Mouse (Mus musculus) cerebellum, adult 2 months (tissue): ENCODE measurements around the gene Stk39. TPM values are rescaled to one million over a fixed set of nuclear protein-coding genes. Genes with fewer than 3 reads are reported as not detected.

Experiments used
- DNase-seq, 2 experiments: peaks; one replicate each; pipeline ENCODE4 v3.0.0; 2021
- H3K27ac ChIP-seq: fragments of 200-500 bp; 2 replicates; pipeline ENCODE4 v1.5.1; 2012; ENCODE audit warnings: low read length, control low read depth, inconsistent platforms; ENCODE audit not compliant: insufficient read depth
- H3K27me3 ChIP-seq: fragments of 200-500 bp; 2 replicates; pipeline ENCODE4 v1.6.1; 2012; ENCODE audit warnings: inconsistent platforms, mild to moderate bottlenecking, low read length, moderate library complexity; ENCODE audit not compliant: control insufficient read depth, insufficient read depth
- H3K4me1 ChIP-seq: fragments of 200-500 bp; 2 replicates; pipeline ENCODE4 v1.6.1; 2011; ENCODE audit warnings: low read length; ENCODE audit not compliant: control insufficient read depth, insufficient read depth
- H3K4me3 ChIP-seq: fragments of 200-500 bp; replicated peaks from 2 replicates; pipeline ENCODE3; 2011; ENCODE audit warnings: mild to moderate bottlenecking, low read depth, low read length, control low read depth; ENCODE audit not compliant: insufficient read depth
- CTCF ChIP-seq: fragments of 200-500 bp; IDR thresholded peaks from 2 replicates; pipeline ENCODE4 v1.5.1; 2011; ENCODE audit warnings: low read depth, mild to moderate bottlenecking, control low read depth, low read length, moderate library complexity, borderline replicate concordance; ENCODE audit not compliant: insufficient read depth
- POLR2A ChIP-seq: fragments of 200-500 bp; IDR thresholded peaks from 2 replicates; pipeline ENCODE4 v1.6.1; 2011; ENCODE audit warnings: low read length, control low read depth, borderline replicate concordance; ENCODE audit not compliant: insufficient read depth
- WGBS: fragments of 180-500 bp; shearing (Covaris S2); methylation state at CpG from one replicate; pipeline ENCODE4 v1.1.7; 2018; 5-methylcytosine and 5-hydroxymethylcytosine counted together
- polyA plus RNA-seq: library from polyadenylated mRNA; depleted of rRNA; stranded (reverse); fragments of >200 nt; gene quantifications from 2 replicates; pipeline ENCODE4 v1.2.3, GENCODE M21; 2012

The Stk39 gene
- polyA plus RNA-seq, 1 experiment, result 49.8 TPM

DNA sequence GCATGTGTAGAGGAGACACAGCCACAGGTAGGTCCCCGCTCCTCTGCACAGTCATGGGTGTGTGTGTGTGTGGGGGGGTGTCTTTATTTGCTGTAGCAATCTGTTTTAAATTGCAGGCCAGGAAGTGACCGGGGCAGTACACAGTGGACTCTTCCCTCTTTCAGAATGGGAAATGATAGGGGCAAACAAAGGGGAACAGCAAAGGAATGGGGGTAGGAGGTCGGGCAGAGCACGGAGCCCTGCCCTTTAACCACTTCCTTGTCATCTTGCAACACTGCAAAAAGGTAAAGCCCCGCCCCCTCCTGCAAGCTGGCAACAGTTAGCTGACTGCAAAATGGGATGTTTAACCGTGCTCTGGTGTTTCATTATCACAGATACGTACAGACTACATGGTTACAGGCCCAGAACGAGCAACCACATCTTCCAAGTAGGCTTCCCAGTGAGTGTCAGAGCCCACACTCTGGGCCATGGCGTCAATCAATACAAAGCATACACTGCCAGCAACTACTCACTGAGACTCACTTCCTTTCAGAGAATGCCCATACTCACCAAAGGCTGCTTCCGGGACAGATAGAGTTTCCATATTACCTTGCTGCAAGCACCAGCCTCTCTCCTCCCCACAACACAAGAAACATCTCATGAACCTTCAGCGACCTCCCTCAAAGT is 89.5 kb downstream of the Stk39 start:
- Histone ChIP-seq H3K4me3 (no peak overlapping the region), H3K27ac (no peak overlapping the region), H3K4me1 (peaks cover 4% of the 10 kb centered on the region; the same call in 1 of the 2 replicates), H3K27me3 (no peaks in the 10 kb centered on the region)
- WGBS, result 88% methylated on average over 11 of the region's 11 CpGs
- no peak for DNase-seq
- TF ChIP-seq POLR2A, result no peak
- no peak for TF ChIP-seq CTCF

DNA sequence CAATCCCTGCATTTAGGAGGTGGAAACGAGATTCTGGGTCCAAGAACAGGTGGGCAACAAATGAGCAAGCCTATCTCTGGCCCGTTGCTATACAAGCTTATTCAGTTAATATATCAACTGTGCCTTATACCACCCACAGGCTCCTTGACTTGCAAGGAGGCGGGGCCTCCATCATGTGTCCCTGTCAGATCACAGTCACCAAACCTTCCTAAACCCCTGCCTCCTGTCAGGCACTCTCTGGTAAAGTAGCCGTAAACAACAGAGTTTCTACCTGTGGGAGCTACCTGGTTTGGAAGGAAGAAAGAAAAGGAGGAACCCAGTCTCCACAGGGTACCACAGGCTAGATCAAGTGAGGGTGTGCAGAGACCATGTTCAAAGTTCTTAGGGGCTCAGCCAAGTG is 90.2 kb downstream of the Stk39 start:
- no peaks in the 10 kb centered on the region for H3K27me3 ChIP-seq
- DNase-seq, result no peak
- H3K4me1 ChIP-seq, result peaks cover 4% of the 10 kb centered on the region; the same call in 1 of the 2 replicates
- TF ChIP-seq POLR2A (no peak), CTCF (no peak)
- H3K27ac ChIP-seq, result no peak overlapping the region
- 92% methylated on average over 4 of the region's 4 CpGs for WGBS
- no peak overlapping the region for H3K4me3 ChIP-seq

- WGBS, result 41% methylated on average over 6 of the region's 6 CpGs
- no peaks in the 10 kb centered on the region for H3K27me3 ChIP-seq
- TF ChIP-seq CTCF (no peak), POLR2A (no peak)
- no peak overlapping the region for H3K4me3 ChIP-seq
- peaks cover 4% of the 10 kb centered on the region; the same call in 1 of the 2 replicates for H3K4me1 ChIP-seq
- no peak overlapping the region for H3K27ac ChIP-seq
- peak in 1 of 2 experiments; percentile 36 for DNase-seq
These were observed 90.9 kb downstream of the Stk39 start for GRCm38 (mm10) chr2:68381205-68381604.

DNA sequence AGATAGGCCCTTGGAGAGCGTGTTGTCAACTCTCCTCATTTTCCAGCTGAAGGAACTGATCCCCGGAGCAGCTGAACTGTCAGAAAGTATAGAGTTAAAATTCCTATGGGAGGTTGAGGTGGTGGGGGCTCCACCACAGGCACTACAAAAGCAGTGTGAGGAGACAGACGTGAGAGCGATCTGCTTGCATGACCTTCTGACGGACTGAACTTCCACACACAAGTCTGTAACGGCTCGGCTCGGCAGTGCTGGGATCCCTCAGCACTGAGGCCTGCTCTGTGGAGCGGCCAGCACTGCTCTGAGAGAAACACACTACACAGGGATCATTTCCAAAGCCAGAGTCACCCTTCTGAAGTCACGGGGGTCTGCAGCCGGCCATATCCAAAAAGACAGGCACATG is 92.4 kb downstream of the Stk39 start:
- Histone ChIP-seq H3K27ac (no peak overlapping the region), H3K27me3 (no peaks in the 10 kb centered on the region), H3K4me1 (peaks cover 4% of the 10 kb centered on the region; the same call in 1 of the 2 replicates), H3K4me3 (no peak overlapping the region)
- TF ChIP-seq CTCF (no peak), POLR2A (no peak)
- no peak for DNase-seq
- 69% methylated on average over 11 of the region's 11 CpGs for WGBS

- Histone ChIP-seq H3K27ac (no peak overlapping the region), H3K27me3 (no peaks in the 10 kb centered on the region), H3K4me1 (no peaks in the 10 kb centered on the region), H3K4me3 (no peak overlapping the region)
- no peak for DNase-seq
- WGBS, result 82% methylated on average over 8 of the region's 8 CpGs
- TF ChIP-seq POLR2A (no peak), CTCF (no peak)
These were observed 93.7 kb downstream of the Stk39 start for GRCm38 (mm10) chr2:68378319-68378718.

- H3K4me1 ChIP-seq, result no peaks in the 10 kb centered on the region
- H3K27ac ChIP-seq, result no peak overlapping the region
- no peak for DNase-seq
- WGBS, result 91% methylated on average over 6 of the region's 6 CpGs
- H3K27me3 ChIP-seq, result no peaks in the 10 kb centered on the region
- no peak for TF ChIP-seq POLR2A
- TF ChIP-seq CTCF, result no peak
- H3K4me3 ChIP-seq, result no peak overlapping the region
These were observed 94.8 kb downstream of the Stk39 start for GRCm38 (mm10) chr2:68377251-68377681.

GRCm38 (mm10) chr2:68376660-68377059 is 95.4 kb downstream of the Stk39 start:
- WGBS, result 39% methylated on average over 12 of the region's 12 CpGs
- peaks cover 3% of the 10 kb centered on the region; the same call in 1 of the 2 replicates for H3K4me1 ChIP-seq
- H3K27ac ChIP-seq, result no peak overlapping the region
- no peak overlapping the region for H3K4me3 ChIP-seq
- H3K27me3 ChIP-seq, result no peaks in the 10 kb centered on the region
- peak; percentile 46 to 47 for DNase-seq
- TF ChIP-seq CTCF (peak; percentile 25; the same call in 1 of the 2 replicates), POLR2A (no peak)

DNA sequence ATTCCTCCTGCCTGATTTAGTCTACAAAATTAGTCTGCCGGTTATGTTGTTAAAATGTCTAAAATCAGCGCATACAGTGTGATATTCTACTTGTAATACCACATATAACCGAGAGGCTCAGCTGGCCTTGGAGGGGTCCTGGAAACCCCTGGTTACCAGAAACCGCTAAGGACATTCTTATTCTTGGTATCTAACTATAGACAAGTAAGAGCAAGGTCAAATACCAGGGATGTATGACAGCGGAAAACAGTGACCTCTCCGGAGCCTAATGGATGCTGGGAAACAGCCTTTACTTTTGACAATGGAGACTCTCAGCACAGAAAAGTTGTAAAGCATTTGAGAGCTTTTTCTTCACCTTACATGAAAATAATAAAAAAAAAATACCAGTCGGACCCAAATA is 97.9 kb downstream of the Stk39 start:
- peaks cover 14% of the 10 kb centered on the region for H3K4me1 ChIP-seq
- no peak for DNase-seq
- no peak overlapping the region for H3K27ac ChIP-seq
- 86% methylated on average over 7 of the region's 7 CpGs for WGBS
- no peaks in the 10 kb centered on the region for H3K27me3 ChIP-seq
- TF ChIP-seq CTCF, result no peak
- TF ChIP-seq POLR2A, result no peak
- no peak overlapping the region for H3K4me3 ChIP-seq
